8 mouse cellular contexts compared by ENCODE assay signal in genomic region chr2:32602600-32603054, GRCm38 (mm10). TPM values are rescaled to one million over a fixed set of nuclear protein-coding genes. Genes with fewer than 3 reads are reported as not detected.
A peak's percentile ranks its signal among the peaks of the same experiment; 100 is the strongest.
DNase-seq lines count a peak whose midpoint lies in the region; ATAC-seq and TF ChIP-seq lines count a peak whose summit lies in the region.

No protein-coding gene starts in this region.

- peak overlapping the region; percentile 61 for H3K4me2 ChIP-seq in heart, embryonic 11.5 days
- peak overlapping the region; percentile 62 for H3K4me2 ChIP-seq in kidney, embryonic 15.5 days
- peak overlapping the region; percentile 34 for H3K4me2 ChIP-seq in midbrain, postnatal 0 days (ENCODE audit: low read depth, low read length, poor library complexity, severe bottlenecking)

- H3K9me3 ChIP-seq in erythroblast, embryonic 14.5 days (ENCODE audit: control insufficient read depth, low read length), result no peaks in the 10 kb centered on the region
- no peaks in the 10 kb centered on the region for H3K9me3 ChIP-seq in heart, embryonic 11.5 days (replicated peaks; ENCODE audit: control insufficient read depth, low read length)
- H3K9me3 ChIP-seq in kidney, embryonic 15.5 days (replicated peaks), result no peaks in the 10 kb centered on the region
- H3K9me3 ChIP-seq in midbrain, postnatal 0 days (ENCODE audit: low read length), result no peaks in the 10 kb centered on the region

- peak overlapping the region; percentile 55 for H3K4me3 ChIP-seq in bone marrow macrophage, adult 2 months (ENCODE audit: insufficient read depth, low read length)
- H3K4me3 ChIP-seq in erythroblast, embryonic 14.5 days (replicated peaks), result peak overlapping the region; percentile 51
- peak overlapping the region; percentile 36 for H3K4me3 ChIP-seq in heart, embryonic 11.5 days (ENCODE audit: low read depth, low read length)
- peak overlapping the region; percentile 44 for H3K4me3 ChIP-seq in kidney, embryonic 15.5 days (replicated peaks)
- no peak overlapping the region for H3K4me3 ChIP-seq in midbrain, postnatal 0 days (ENCODE audit: low read depth, low read length)

- ATAC-seq in heart, embryonic 11.5 days (replicated peaks; ENCODE audit: insufficient number of reproducible peaks, low FRiP score, low TSS enrichment), result no peak
- peak; percentile 61; the same call in 1 of the 2 replicates for ATAC-seq in kidney, embryonic 15.5 days (replicated peaks; ENCODE audit: low FRiP score)
- ATAC-seq in midbrain, postnatal 0 days (ENCODE audit: low FRiP score), result no peak

- H3K27me3 ChIP-seq in erythroblast, embryonic 14.5 days (ENCODE audit: control insufficient read depth), result no peaks in the 10 kb centered on the region
- H3K27me3 ChIP-seq in heart, embryonic 11.5 days (ENCODE audit: control insufficient read depth, insufficient read depth, low read length), result no peaks in the 10 kb centered on the region
- H3K27me3 ChIP-seq in kidney, embryonic 15.5 days, result no peaks in the 10 kb centered on the region
- no peaks in the 10 kb centered on the region; the same call in 1 of the 2 replicates for H3K27me3 ChIP-seq in midbrain, postnatal 0 days (ENCODE audit: insufficient read depth, low read length)

- DNase-seq in 416B (ENCODE audit: low read depth), result peak; percentile 91
- peak; percentile 89 for DNase-seq in liver
- peak; percentile 77 for DNase-seq in midbrain, postnatal 0 days (ENCODE audit: low spot score)
- DNase-seq in spleen, postnatal 4 days (ENCODE audit: low spot score in 2 of 2), result peak; percentile 88 to 98

- no peak for TF ChIP-seq POLR2A in bone marrow macrophage, adult 2 months (IDR thresholded peaks at IDR 0.05; ENCODE audit: borderline replicate concordance, low read depth, low read length)

- TF ChIP-seq CTCF in bone marrow macrophage, adult 2 months (IDR thresholded peaks at IDR 0.05; ENCODE audit: low read depth, low read length), result peak; percentile 80
- peak; percentile 94 for TF ChIP-seq CTCF in midbrain, postnatal 0 days (IDR thresholded peaks at IDR 0.05)

- H3K27ac ChIP-seq in bone marrow macrophage, adult 2 months (ENCODE audit: insufficient read depth, low read depth, low read length), result 0 out of 2 replicates have a peak overlapping the region, but pooled peaks have one; percentile 33
- peak overlapping the region; percentile 54 for H3K27ac ChIP-seq in heart, embryonic 11.5 days (ENCODE audit: low read depth, low read length)
- H3K27ac ChIP-seq in kidney, embryonic 15.5 days, result peak overlapping the region; percentile 72
- no peak overlapping the region for H3K27ac ChIP-seq in midbrain, postnatal 0 days (ENCODE audit: low read depth, low read length)

- H3K4me1 ChIP-seq in bone marrow macrophage, adult 2 months (ENCODE audit: control insufficient read depth, insufficient read depth, low read length), result peaks cover 10% of the 10 kb centered on the region
- peaks cover 41% of the 10 kb centered on the region for H3K4me1 ChIP-seq in erythroblast, embryonic 14.5 days (ENCODE audit: control insufficient read depth)
- H3K4me1 ChIP-seq in heart, embryonic 11.5 days (ENCODE audit: control insufficient read depth, insufficient read depth, low read length), result peaks cover 10% of the 10 kb centered on the region; the same call in 1 of the 2 replicates
- peaks cover 34% of the 10 kb centered on the region for H3K4me1 ChIP-seq in kidney, embryonic 15.5 days
- peaks cover 3% of the 10 kb centered on the region for H3K4me1 ChIP-seq in midbrain, postnatal 0 days (ENCODE audit: insufficient read depth, low read length)

- H3K36me3 ChIP-seq in erythroblast, embryonic 14.5 days (ENCODE audit: control insufficient read depth), result peaks cover 2% of the 10 kb centered on the region
- H3K36me3 ChIP-seq in heart, embryonic 11.5 days (ENCODE audit: control insufficient read depth, insufficient read depth, low read length), result peaks cover 2% of the 10 kb centered on the region; the same call in 1 of the 2 replicates
- peaks cover 4% of the 10 kb centered on the region; the same call in 1 of the 2 replicates for H3K36me3 ChIP-seq in kidney, embryonic 15.5 days
- H3K36me3 ChIP-seq in midbrain, postnatal 0 days (ENCODE audit: insufficient read depth, low read length), result peaks cover 3% of the 10 kb centered on the region; the same call in 1 of the 2 replicates

- peak overlapping the region; percentile 58 for H3K9ac ChIP-seq in heart, embryonic 11.5 days (ENCODE audit: low read depth, low read length)
- H3K9ac ChIP-seq in kidney, embryonic 15.5 days, result peak overlapping the region; percentile 27; the same call in 1 of the 2 replicates
- H3K9ac ChIP-seq in midbrain, postnatal 0 days (replicated peaks; ENCODE audit: low read length, poor library complexity, severe bottlenecking), result no peak overlapping the region

- 1% methylated on average over 11 of the region's 11 CpGs for WGBS in heart, embryonic 11.5 days (ENCODE audit: insufficient replicate concordance)
- under 1% methylated on average over 11 of the region's 11 CpGs for WGBS in kidney, embryonic 15.5 days
- 1% methylated on average over 11 of the region's 11 CpGs for WGBS in midbrain, postnatal 0 days

RNA-seq across cellular contexts. Expression of gene St6galnac6, which starts 3.1 kb away (rescaled TPM):
- 30.7 and 35.3 TPM in 2 replicates for polyA plus RNA-seq in bone marrow macrophage, adult 2 months (2012; ENCODE audit: insufficient read depth, insufficient read length, missing spikeins)
- polyA plus RNA-seq in erythroblast, embryonic 14.5 days (2012), result 0.52 and 0.89 TPM in 2 replicates
- polyA plus RNA-seq in heart, embryonic 11.5 days (2014; fragmentation: Nextera tagmentation; extraction: Ambion mirVana), result 8.3 and 9.3 TPM in 2 replicates
- polyA plus RNA-seq in kidney, embryonic 15.5 days (2015; fragmentation: Nextera tagmentation; extraction: Ambion mirVana), result 17.0 and 17.6 TPM in 2 replicates
- 113 and 166 TPM in 2 replicates for total RNA-seq in midbrain, postnatal 0 days (2014; rRNA removed)
- polyA plus RNA-seq in midbrain, postnatal 0 days (2015; fragmentation: Nextera tagmentation; extraction: Ambion mirVana), result 42.1 and 45.2 TPM in 2 replicates

RNA-seq across cellular contexts. Expression of gene St6galnac4, which starts 15.7 kb away (rescaled TPM):
- polyA plus RNA-seq in bone marrow macrophage, adult 2 months (2012; ENCODE audit: insufficient read depth, insufficient read length, missing spikeins), result 22.0 and 26.9 TPM in 2 replicates
- polyA plus RNA-seq in erythroblast, embryonic 14.5 days (2012), result 0.21 and 0.30 TPM in 2 replicates
- polyA plus RNA-seq in heart, embryonic 11.5 days (2014; fragmentation: Nextera tagmentation; extraction: Ambion mirVana), result 32.9 and 40.9 TPM in 2 replicates
- polyA plus RNA-seq in kidney, embryonic 15.5 days (2015; fragmentation: Nextera tagmentation; extraction: Ambion mirVana), result 22.3 and 23.2 TPM in 2 replicates
- 50.9 and 51.1 TPM in 2 replicates for total RNA-seq in midbrain, postnatal 0 days (2014; rRNA removed)
- polyA plus RNA-seq in midbrain, postnatal 0 days (2015; fragmentation: Nextera tagmentation; extraction: Ambion mirVana), result 38.0 and 38.6 TPM in 2 replicates

RNA-seq across cellular contexts. Expression of gene Ak1, which starts 18.9 kb away (rescaled TPM):
- polyA plus RNA-seq in bone marrow macrophage, adult 2 months (2012; ENCODE audit: insufficient read depth, insufficient read length, missing spikeins), result 2.5 and 4.1 TPM in 2 replicates
- polyA plus RNA-seq in erythroblast, embryonic 14.5 days (2012), result 0.08 TPM in 1 of 2 replicates, not detected in the other
- 212 and 221 TPM in 2 replicates for polyA plus RNA-seq in heart, embryonic 11.5 days (2014; fragmentation: Nextera tagmentation; extraction: Ambion mirVana)
- 32.6 and 34.4 TPM in 2 replicates for polyA plus RNA-seq in kidney, embryonic 15.5 days (2015; fragmentation: Nextera tagmentation; extraction: Ambion mirVana)
- 99.6 and 107 TPM in 2 replicates for total RNA-seq in midbrain, postnatal 0 days (2014; rRNA removed)
- 114 and 133 TPM in 2 replicates for polyA plus RNA-seq in midbrain, postnatal 0 days (2015; fragmentation: Nextera tagmentation; extraction: Ambion mirVana)

RNA-seq across cellular contexts. Expression of gene 9430097D07Rik, which starts 27.1 kb away (rescaled TPM):
- polyA plus RNA-seq in bone marrow macrophage, adult 2 months (2012; ENCODE audit: insufficient read depth, insufficient read length, missing spikeins), result not detected in 2 replicates
- polyA plus RNA-seq in erythroblast, embryonic 14.5 days (2012), result not detected in 2 replicates
- 0.17 TPM in 1 of 2 replicates, not detected in the other for polyA plus RNA-seq in heart, embryonic 11.5 days (2014; fragmentation: Nextera tagmentation; extraction: Ambion mirVana)
- 0.10 and 0.17 TPM in 2 replicates for polyA plus RNA-seq in kidney, embryonic 15.5 days (2015; fragmentation: Nextera tagmentation; extraction: Ambion mirVana)
- total RNA-seq in midbrain, postnatal 0 days (2014; rRNA removed), result 0.16 and 0.33 TPM in 2 replicates
- 0.69 and 0.82 TPM in 2 replicates for polyA plus RNA-seq in midbrain, postnatal 0 days (2015; fragmentation: Nextera tagmentation; extraction: Ambion mirVana)

RNA-seq across cellular contexts. Expression of gene Pip5kl1, which starts 28.0 kb away (rescaled TPM):
- polyA plus RNA-seq in bone marrow macrophage, adult 2 months (2012; ENCODE audit: insufficient read depth, insufficient read length, missing spikeins), result not detected in 2 replicates
- polyA plus RNA-seq in erythroblast, embryonic 14.5 days (2012), result not detected in 2 replicates
- polyA plus RNA-seq in heart, embryonic 11.5 days (2014; fragmentation: Nextera tagmentation; extraction: Ambion mirVana), result 0.31 and 0.51 TPM in 2 replicates
- polyA plus RNA-seq in kidney, embryonic 15.5 days (2015; fragmentation: Nextera tagmentation; extraction: Ambion mirVana), result 2.0 and 2.7 TPM in 2 replicates
- total RNA-seq in midbrain, postnatal 0 days (2014; rRNA removed), result 19.3 and 20.0 TPM in 2 replicates
- polyA plus RNA-seq in midbrain, postnatal 0 days (2015; fragmentation: Nextera tagmentation; extraction: Ambion mirVana), result 16.5 and 26.5 TPM in 2 replicates

Comparison
In these comparisons a context has a peak if more than half of its experiments do, and no peak if none do; other contexts are left out.
1. RNA of gene St6galnac4, which starts 15.7 kb away (polyA plus RNA-seq): 38.0 to 38.6 TPM in midbrain, postnatal 0 days, 32.9 to 40.9 TPM in heart, embryonic 11.5 days, 22.0 to 26.9 TPM in bone marrow macrophage, adult 2 months and 22.3 to 23.2 TPM in kidney, embryonic 15.5 days; 0.21 to 0.30 TPM in erythroblast, embryonic 14.5 days; every median in the first group is over 10 times any median in the second.
2. Peak in every context shown above with its lines, with median percentiles within 50 percentile points of each other: DNase-seq and H3K4me2 ChIP-seq.